Mouse (Mus musculus) cerebellum, adult 18-20 months (tissue): ENCODE data around the gene Npr2.

Source experiments
- DNase-seq, 2 experiments: peaks; one replicate each; pipeline ENCODE4 v3.0.0; 2021

Gene Npr2

DNA sequence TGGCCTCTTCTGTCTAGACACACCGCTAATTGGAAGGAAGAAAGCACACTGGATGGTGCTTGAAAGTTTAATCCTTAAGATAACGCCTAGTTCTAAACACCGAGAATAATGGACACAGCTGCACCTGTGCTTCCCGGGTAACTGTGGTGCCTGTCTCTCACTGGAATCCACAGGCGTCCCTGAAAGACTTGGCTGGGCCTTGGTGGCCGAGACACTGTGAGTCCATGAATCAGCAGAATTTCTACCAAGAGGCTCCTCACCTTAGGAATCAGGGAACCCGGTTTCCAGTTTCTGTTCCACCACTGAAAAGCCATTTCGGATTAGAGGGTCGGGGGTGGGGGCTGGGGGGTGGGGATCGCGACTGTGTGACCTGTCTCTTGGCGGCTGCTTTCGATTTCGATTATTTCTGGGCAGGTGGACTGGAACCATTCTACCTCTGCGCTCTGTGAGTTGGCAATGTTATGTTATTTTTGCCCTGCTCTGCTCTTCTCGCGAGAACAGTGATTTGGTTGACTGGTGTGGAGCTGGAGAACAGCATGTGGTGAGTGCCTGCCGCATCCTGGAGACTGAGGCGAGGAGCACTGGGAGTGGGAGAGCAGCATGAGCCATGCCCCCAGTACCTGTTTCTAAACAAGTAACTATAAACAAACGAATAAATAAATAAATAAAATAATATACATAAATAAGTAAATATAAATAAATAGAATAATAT is 2.5 kb upstream of the Npr2 start:
- peak; percentile 48 to 54 for DNase-seq

GRCm38 (mm10) chr4:43630030-43630581 is 1.6 kb upstream of the Npr2 start:
- DNase-seq: peak; percentile 90 to 91

DNA sequence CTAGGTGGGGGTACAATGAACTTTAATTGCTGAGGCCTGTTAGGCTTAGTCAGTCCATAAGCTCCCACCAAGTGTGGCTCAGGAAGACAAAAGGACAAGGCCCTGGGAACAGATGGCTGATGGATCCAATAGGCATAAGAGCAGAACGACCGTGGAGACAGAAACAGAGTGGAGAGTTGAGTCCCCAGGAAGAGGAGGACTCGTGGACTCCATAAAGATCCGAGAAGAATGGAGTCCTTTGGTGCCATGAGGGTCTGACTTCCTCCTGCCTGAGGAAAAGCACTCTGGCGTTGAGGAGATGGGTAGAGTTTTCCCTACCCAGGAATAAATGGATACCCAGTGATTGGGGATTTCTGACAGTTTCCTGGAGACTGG is 1.1 kb upstream of the Npr2 start:
- peak in 1 of 2 experiments; percentile 13 for DNase-seq

DNA sequence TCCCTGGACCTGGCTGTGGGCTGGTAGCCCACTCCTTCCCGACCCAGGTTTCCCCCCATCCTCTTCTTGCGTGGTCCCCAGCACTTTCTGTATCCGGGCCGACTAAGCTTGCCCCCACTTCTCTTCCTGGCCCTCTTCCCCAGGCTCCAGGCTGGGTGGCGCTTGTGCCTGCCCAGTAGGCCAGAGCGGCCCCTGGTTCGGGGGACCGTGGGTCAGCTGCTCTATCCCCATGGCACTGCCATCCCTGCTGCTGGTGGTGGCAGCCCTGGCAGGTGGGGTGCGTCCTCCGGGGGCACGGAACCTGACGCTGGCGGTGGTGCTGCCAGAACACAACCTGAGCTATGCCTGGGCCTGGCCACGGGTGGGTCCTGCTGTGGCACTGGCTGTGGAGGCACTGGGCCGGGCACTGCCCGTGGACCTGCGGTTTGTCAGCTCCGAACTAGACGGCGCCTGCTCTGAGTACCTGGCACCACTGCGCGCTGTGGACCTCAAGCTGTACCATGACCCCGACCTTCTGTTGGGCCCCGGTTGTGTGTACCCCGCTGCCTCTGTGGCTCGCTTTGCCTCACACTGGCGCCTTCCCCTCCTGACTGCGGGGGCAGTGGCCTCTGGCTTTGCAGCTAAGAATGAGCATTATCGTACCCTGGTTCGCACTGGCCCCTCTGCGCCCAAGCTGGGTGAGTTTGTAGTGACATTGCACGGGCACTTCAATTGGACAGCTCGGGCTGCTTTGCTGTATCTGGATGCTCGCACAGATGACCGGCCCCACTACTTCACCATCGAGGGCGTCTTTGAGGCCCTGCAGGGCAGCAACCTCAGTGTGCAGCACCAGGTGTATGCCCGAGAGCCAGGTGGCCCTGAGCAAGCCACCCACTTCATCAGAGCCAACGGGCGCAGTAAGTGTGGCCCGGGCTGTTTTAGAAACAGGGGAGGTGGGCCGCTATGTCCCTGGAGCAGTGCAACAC is 503 bp downstream of the Npr2 start:
- DNase-seq: peak; percentile 53 to 69

- no peak for DNase-seq
These were observed 1.6 kb downstream of the Npr2 start for GRCm38 (mm10) chr4:43633296-43633695.

DNA sequence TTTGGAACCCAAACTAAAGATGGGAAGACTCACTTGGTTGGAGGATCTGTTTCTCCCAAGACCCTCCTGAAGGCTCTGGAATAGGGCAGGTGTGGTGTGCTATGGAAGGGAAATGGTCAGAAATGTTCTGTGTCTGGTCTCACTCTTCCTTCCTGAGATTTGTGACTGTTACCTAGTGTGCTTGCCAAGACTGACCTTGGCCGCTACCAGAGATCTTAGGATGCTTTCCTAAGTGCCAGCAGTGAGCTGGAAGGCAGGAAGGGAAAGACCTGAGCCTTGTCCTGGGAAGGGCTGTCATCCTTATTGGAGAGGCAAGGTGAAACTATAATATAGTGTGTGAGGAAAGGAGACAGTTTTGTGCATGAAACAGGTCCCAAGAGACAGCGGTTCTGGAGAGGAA is 2.0 kb downstream of the Npr2 start:
- DNase-seq: no peak

DNA sequence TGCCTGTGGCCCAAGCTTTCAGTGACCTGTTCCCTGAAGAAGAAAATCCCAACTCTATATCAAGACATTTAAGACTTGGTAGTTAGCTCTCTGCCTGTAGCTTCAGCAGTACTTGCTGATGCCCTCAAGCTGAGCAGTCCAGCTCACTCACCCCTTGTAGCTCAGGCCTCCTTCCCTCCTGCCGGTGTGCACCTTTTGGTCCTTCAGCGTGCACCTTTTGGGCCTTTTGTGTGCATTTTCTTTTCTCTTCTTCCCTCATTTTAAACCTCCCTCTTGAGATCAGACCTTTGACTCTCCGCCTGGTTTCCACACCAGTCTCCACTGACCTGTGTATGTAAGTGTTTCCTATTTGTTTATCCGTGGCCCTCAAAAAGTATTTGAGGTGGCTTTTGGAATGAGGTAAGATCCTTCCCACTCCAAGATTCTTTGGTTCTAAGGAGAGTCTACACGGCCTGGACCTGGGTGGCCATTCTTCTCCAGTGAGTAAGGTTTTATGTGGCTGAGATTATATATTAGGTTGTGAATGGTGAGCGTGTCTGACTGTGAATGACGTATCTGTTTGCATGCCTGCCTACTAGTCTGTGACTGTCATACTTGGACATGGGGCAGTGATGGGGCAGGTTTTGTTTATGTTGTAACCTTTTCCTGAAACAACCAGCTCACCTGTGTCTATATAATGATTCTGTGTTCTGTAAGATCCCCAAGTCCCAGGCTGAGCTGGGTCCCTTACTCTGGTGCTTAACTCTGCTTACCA is 3.1 kb downstream of the Npr2 start:
- no peak for DNase-seq

- no peak for DNase-seq
These were observed 5.0 kb downstream of the Npr2 start for GRCm38 (mm10) chr4:43636751-43637150.

DNA sequence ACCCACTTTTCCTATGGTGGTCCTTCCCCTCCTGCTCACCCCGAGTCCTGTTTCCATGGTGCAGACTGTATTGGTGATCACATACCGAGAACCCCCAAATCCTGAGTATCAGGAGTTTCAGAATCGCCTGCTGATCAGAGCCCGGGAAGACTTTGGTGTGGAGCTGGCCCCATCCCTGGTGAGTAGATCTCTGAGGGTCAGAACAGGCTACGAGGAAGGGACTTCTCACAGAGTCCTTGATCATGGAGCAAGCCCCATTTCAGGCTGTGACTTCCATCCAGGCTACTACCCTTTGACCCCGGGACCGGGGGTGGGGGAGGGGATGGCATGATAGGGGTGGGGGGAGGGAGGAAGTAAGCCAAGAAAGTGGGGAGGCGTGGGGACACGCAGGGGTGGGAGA is 8.3 kb downstream of the Npr2 start:
- DNase-seq: peak in 1 of 2 experiments; percentile 1

DNA sequence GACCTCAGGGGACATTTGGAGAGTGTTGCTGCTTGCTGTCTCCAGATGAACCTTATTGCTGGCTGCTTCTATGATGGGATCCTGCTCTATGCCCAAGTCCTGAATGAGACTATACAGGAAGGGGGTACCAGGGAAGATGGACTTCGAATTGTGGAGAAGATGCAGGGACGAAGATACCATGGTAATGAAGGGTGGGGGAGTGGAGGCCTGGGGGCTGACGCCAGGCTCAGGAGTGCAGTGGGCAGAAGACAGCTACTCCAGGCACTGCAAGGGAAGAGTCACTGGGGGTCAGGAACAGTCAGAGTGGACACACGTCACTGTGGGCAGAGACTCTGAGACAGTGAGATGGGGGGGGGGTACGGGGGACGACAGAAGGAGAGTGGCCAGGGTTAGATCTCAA is 8.8 kb downstream of the Npr2 start:
- no peak for DNase-seq

DNA sequence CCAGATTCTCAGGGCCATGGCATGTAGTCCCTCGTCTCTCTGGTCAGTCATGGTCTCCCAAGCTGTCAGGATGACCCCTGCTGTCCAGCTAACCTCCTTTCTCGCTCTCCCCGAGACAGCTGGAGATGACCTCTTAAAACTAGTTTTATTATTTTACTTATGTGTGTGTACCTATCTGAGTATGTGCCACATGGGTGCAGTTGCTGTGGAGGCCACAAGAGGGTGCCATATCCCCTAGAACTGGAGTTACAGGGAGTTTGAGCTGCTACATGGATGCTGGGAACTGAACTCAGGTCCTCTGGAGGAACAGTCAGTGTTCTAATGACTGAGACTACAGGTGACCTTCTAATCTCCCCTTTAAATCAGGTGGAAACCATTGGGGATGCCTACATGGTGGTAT is 18.0 kb downstream of the Npr2 start:
- DNase-seq: no peak

- no peak for DNase-seq
These were observed 21.0 kb downstream of the Npr2 start for GRCm38 (mm10) chr4:43652726-43653125.

- DNase-seq: no peak
These were observed 21.7 kb downstream of the Npr2 start, which contains the start of gene Spag8 for GRCm38 (mm10) chr4:43653161-43654015. Gene Spag8 (minus strand): TSS chr4:43653594.

- no peak for DNase-seq
These were observed 24.1 kb downstream of the Npr2 start for GRCm38 (mm10) chr4:43655656-43656338.

DNA sequence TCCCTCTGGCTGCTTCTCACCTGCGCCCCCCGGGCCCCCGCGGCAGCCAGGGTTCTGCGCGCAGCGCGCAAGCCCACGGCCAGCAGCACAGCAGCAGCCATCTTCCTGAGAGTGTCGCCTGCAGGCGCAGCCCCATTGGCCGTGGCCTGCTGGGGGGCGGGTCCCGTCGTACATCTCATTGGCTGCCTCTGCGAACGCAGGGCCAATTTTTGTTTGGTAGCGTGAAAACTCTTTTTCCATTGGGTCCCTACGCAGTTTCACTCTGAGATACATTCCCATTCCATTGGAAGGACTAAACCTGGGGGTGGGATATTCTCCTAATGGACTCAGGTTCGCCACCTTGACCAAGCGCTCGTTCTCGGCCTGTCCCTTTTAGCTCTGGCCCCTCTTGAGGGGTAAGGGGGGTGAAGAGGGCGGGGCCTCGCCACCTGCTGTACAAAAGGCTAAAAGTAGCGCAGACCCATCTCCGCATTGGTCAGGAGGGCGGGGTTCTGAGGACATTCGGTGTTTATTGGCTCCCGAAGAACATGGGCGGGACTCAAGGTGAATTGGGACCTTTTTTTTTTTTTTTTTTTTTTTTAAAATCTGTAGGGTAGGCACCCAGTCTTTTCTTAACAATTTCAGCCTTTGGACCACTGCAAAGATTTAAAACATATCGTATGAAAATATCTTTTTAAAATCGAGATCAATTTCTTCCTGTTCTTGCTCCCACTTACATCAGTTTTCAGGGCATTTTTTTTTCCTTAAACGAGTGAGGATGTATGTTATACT is 24.8 kb downstream of the Npr2 start, which contains the start of gene Hint2:
Gene Hint2 (minus strand): TSS at position 128 of the 771 bp plus-strand sequence.
- peak; percentile 95 to 100 for DNase-seq

GRCm38 (mm10) chr4:43657146-43657545 is 25.4 kb downstream of the Npr2 start:
- DNase-seq: no peak

- DNase-seq: no peak
These were observed 34.7 kb downstream of the Npr2 start for GRCm38 (mm10) chr4:43666412-43666811.

DNA sequence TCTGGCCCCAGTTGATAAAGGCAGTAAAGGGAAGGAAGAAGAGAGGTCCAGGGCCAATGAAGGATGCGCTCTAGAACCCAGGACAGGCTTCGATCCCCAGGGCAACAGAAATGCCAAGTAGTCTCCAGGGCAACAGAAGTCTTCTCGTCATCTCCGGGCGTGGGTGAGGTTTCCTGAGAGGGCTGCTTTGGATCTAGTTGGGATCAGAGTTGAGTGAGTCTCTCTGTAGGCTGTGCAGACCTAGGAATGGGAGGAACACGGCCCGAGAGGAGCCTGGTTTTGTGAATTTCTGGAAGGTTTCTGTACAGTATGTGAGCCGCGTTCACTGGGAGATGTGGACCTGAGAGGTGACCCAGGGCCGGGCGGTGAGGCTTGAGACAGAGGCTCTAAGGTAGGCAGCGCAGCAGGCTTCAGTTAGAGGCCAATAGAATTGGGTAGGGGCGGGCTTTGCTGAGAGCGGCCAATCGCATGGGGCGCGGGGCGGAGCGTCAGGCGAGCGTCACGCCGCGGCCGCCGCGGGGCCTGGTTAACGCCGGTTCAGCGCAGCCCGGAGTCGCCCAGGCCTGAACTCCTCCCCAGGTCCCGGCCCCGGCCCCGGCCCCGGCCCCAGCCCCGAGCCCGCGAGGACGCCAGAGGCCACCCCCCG is 37.2 kb downstream of the Npr2 start, which contains the start of the genes Tmem8b and Fam221b:
Gene Tmem8b (plus strand): TSS at position 190 of the 646 bp plus-strand sequence.
Gene Fam221b (minus strand): TSS at position 364 of the 646 bp plus-strand sequence.
- peak; percentile 95 to 96 for DNase-seq

DNA sequence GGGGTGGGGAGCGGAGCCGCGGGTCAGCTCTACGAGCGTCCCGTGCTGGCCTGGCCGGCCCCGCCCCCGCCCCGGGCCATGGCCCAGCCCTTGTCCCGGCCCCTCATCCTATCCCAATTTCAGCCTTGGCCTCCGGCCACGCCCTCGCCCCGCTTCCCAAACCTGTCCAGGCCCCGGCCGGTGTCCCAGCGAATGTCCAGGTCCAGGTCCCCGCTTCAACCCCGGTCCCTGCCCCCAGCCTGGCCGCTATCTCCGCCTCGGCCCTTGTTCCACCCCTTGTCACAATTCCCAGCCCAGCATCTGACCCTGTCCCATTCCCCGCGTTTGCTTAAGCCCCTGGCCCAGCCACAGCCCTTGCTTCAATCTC is 37.7 kb downstream of the Npr2 start:
- peak in 1 of 2 experiments; percentile 75 for DNase-seq

DNA sequence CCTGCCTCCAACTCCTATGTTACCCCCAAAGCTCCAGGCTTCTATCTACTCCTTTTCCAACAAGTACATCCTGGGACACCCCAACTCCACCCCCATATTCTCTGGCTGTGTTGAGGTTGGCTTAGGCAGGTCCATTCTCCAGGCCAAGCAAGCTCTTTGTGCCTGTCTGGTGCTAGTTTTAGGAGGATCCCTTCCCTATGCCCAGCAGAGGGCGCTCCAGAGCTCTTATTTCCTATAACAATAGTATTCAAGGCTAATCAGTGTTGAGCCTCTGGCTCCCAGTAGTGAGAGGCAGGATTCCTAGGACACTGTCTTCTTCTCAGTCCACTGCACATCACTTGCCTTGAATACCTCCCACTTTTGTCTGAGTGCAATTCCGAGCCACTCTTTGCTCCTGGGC is 40.3 kb downstream of the Npr2 start:
- peak; percentile 92 to 95 for DNase-seq
